Mouse (Mus musculus): Measurements from ENCODE around the gene Mybl2. TPM values are rescaled to one million over a fixed set of nuclear protein-coding genes. Genes with fewer than 3 reads are reported as not detected.

Mybl2 gene
- total RNA-seq, 1 experiment, result 281 TPM

DNA sequence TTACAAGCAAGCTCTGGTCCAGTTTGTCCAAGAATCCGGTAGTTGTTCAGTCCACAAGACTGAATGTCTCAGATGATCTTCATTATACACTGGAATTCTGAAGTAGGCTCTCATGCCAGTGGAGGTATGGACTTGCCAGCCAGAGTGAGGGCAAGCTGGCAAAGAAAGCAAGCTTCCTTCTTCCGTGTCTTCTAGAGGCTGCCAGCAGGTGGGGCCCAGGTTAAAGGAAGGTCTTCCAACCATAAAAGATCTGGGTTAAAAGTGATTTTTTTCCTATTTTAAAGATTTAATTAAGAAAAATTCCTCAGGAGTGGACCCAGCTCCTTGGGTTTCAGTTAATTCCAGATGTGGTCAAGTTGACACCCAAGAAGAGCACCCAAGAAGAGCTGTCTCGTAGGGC is 15.7 kb downstream of the Mybl2 start:
- no peak for TF ChIP-seq ZNF384 (IDR thresholded peaks at IDR 0.05; ENCODE audit: low read depth, low read length)
- no peak for TF ChIP-seq ZC3H11A (IDR thresholded peaks at IDR 0.05; ENCODE audit: borderline replicate concordance, low read depth, low read length)
- no peak for TF ChIP-seq HCFC1 (IDR thresholded peaks at IDR 0.05; ENCODE audit: borderline replicate concordance, insufficient read depth, low read length)
- no peak for TF ChIP-seq MAFK (IDR thresholded peaks at IDR 0.05; ENCODE audit: insufficient read depth, low read depth, low read length)
- TF ChIP-seq CHD2 (IDR thresholded peaks at IDR 0.05; ENCODE audit: low read depth, low read length), result no peak
- no peak overlapping the region for H3K4me3 ChIP-seq (ENCODE audit: insufficient read depth in 1 of 2, low read depth in 1 of 2, low read length in 2 of 2, poor library complexity in 1 of 2, severe bottlenecking in 1 of 2)
- H3K4me1 ChIP-seq (ENCODE audit: control insufficient read depth in 2 of 2, insufficient read depth in 2 of 2, low read length in 2 of 2, poor library complexity in 1 of 2), result peaks cover 4 to 32% of the 10 kb centered on the region in 2 experiments
- no peak overlapping the region; the same call in 1 of the 2 replicates for H3K27ac ChIP-seq (ENCODE audit: insufficient read depth, low read depth, low read length, poor library complexity, severe bottlenecking)
- in situ Hi-C loops (cut with MboI; ENCODE audit: low sequenced_read_pairs in 2 of 2, unreplicated experiment in 2 of 2), result no loop called here
- no peak for DNase-seq (ENCODE audit: low read depth, low spot score)
- no peaks in the 10 kb centered on the region for H3K9me3 ChIP-seq (ENCODE audit: control insufficient read depth, insufficient read depth, low read depth, low read length)
- peaks cover 87% of the 10 kb centered on the region for H3K36me3 ChIP-seq (ENCODE audit: control insufficient read depth, insufficient read depth, low read length, poor library complexity, severe bottlenecking)
- no peak overlapping the region for H3K9ac ChIP-seq (ENCODE audit: insufficient read depth, low read depth, low read length, poor library complexity, severe bottlenecking)

DNA sequence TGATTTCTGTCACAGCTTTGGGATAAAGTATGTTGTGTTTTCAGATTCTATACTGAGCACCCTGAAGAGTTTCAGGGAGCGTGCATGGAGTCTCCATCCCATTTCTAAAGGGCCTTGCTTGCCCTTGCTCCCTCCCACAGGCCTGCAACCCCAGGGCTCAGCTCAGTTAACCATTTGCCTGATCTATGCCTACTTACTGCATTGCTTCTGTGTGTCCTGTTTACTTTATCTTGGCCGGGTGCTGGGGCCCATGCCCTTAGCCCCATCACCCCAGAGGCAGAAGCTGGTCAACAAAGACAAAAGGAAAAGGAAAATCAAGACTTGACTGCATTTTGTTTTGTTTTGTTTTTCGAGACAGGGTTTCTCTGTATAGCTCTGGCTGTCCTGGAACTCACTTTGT is 17.1 kb downstream of the Mybl2 start:
- H3K9me3 ChIP-seq (ENCODE audit: control insufficient read depth, insufficient read depth, low read depth, low read length), result no peaks in the 10 kb centered on the region
- H3K27ac ChIP-seq (ENCODE audit: insufficient read depth, low read depth, low read length, poor library complexity, severe bottlenecking), result no peak overlapping the region; the same call in 1 of the 2 replicates
- TF ChIP-seq CHD2 (IDR thresholded peaks at IDR 0.05; ENCODE audit: low read depth, low read length) (no peak), ZNF384 (IDR thresholded peaks at IDR 0.05; ENCODE audit: low read depth, low read length) (no peak), HCFC1 (IDR thresholded peaks at IDR 0.05; ENCODE audit: borderline replicate concordance, insufficient read depth, low read length) (no peak), ZC3H11A (IDR thresholded peaks at IDR 0.05; ENCODE audit: borderline replicate concordance, low read depth, low read length) (no peak), MAFK (IDR thresholded peaks at IDR 0.05; ENCODE audit: insufficient read depth, low read depth, low read length) (no peak)
- H3K9ac ChIP-seq (ENCODE audit: insufficient read depth, low read depth, low read length, poor library complexity, severe bottlenecking), result no peak overlapping the region
- DNase-seq (ENCODE audit: low read depth, low spot score), result no peak
- in situ Hi-C loops (cut with MboI; ENCODE audit: low sequenced_read_pairs in 2 of 2, unreplicated experiment in 2 of 2), result no loop called here
- H3K36me3 ChIP-seq (ENCODE audit: control insufficient read depth, insufficient read depth, low read length, poor library complexity, severe bottlenecking), result peaks cover 89% of the 10 kb centered on the region
- H3K4me1 ChIP-seq (ENCODE audit: control insufficient read depth in 2 of 2, insufficient read depth in 2 of 2, low read length in 2 of 2, poor library complexity in 1 of 2), result peaks cover 4 to 30% of the 10 kb centered on the region in 2 experiments
- H3K4me3 ChIP-seq (ENCODE audit: insufficient read depth in 1 of 2, low read depth in 1 of 2, low read length in 2 of 2, poor library complexity in 1 of 2, severe bottlenecking in 1 of 2), result no peak overlapping the region

DNA sequence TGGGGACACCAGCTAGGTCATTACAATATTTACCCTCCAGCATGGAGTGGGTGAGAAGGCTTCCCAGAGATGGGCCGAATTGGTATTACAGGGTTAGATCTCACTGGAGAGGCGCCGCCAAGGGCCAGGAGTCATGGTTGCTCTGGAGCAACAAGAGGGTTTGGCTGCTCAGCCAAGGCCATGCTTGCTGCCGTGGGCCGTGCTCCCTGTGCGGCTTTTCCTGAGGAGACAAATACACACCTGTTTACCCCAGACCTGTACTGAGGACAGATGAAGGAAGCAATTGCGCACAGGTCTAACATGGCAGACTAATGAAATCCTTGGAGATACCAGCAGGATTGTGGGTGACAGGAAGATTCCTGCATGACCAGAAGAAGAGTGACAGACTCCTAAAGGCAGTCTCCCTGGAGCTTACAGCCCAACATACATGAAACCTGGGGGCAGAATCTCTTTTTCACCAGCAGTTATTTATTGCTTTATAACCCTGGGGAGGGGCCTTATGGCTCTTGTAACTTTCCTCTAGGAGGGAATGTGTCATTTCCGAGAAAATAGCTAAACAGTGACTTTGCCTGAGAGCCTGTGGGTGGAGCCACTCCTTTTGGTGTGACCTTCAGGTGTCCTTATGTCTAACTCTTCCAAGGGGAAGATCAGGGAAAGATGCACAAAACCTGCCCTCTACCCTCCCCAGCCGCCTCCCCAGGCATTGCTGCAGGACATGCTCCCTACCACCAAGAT is 18.7 kb downstream of the Mybl2 start:
- in situ Hi-C loops (cut with MboI; ENCODE audit: low sequenced_read_pairs in 2 of 2, unreplicated experiment in 2 of 2), result no loop called here
- TF ChIP-seq HCFC1 (IDR thresholded peaks at IDR 0.05; ENCODE audit: borderline replicate concordance, insufficient read depth, low read length) (no peak), ZC3H11A (IDR thresholded peaks at IDR 0.05; ENCODE audit: borderline replicate concordance, low read depth, low read length) (no peak), ZNF384 (IDR thresholded peaks at IDR 0.05; ENCODE audit: low read depth, low read length) (no peak), CHD2 (IDR thresholded peaks at IDR 0.05; ENCODE audit: low read depth, low read length) (no peak), MAFK (IDR thresholded peaks at IDR 0.05; ENCODE audit: insufficient read depth, low read depth, low read length) (no peak)

DNA sequence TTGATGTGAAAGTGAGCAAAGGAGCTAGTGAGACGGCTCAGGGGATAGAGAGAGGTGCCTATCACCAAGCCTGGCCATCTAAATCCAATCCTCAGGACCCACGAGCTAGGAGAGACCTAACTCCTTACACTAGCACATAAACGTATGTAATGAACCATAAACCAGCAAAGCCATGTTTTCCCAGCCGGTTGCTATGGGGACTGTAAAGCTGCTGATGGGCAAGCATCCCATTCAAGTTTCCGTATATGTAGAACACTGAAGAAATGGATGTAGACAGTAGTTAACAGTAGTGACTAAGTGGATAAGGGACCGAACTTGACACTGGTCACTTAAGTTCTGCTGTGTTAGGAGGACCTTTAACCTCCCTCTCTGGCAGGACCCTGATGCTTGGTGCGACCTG is 19.5 kb downstream of the Mybl2 start:
- no peak for DNase-seq (ENCODE audit: low read depth, low spot score)
- peaks cover 2 to 31% of the 10 kb centered on the region in 2 experiments for H3K4me1 ChIP-seq (ENCODE audit: control insufficient read depth in 2 of 2, insufficient read depth in 2 of 2, low read length in 2 of 2, poor library complexity in 1 of 2)
- in situ Hi-C loops (cut with MboI; ENCODE audit: low sequenced_read_pairs in 2 of 2, unreplicated experiment in 2 of 2), result no loop called here
- peak overlapping the region; percentile 87 for H3K27ac ChIP-seq (ENCODE audit: insufficient read depth, low read depth, low read length, poor library complexity, severe bottlenecking)
- no peak overlapping the region for H3K9ac ChIP-seq (ENCODE audit: insufficient read depth, low read depth, low read length, poor library complexity, severe bottlenecking)
- H3K36me3 ChIP-seq (ENCODE audit: control insufficient read depth, insufficient read depth, low read length, poor library complexity, severe bottlenecking), result peaks cover 91% of the 10 kb centered on the region
- H3K4me3 ChIP-seq (ENCODE audit: insufficient read depth in 1 of 2, low read depth in 1 of 2, low read length in 2 of 2, poor library complexity in 1 of 2, severe bottlenecking in 1 of 2), result no peak overlapping the region
- H3K9me3 ChIP-seq (ENCODE audit: control insufficient read depth, insufficient read depth, low read depth, low read length), result no peaks in the 10 kb centered on the region
- TF ChIP-seq HCFC1 (IDR thresholded peaks at IDR 0.05; ENCODE audit: borderline replicate concordance, insufficient read depth, low read length) (no peak), ZNF384 (IDR thresholded peaks at IDR 0.05; ENCODE audit: low read depth, low read length) (no peak), MAFK (IDR thresholded peaks at IDR 0.05; ENCODE audit: insufficient read depth, low read depth, low read length) (no peak), ZC3H11A (IDR thresholded peaks at IDR 0.05; ENCODE audit: borderline replicate concordance, low read depth, low read length) (no peak), CHD2 (IDR thresholded peaks at IDR 0.05; ENCODE audit: low read depth, low read length) (no peak)

More for the DNA sequence above, 18.7 kb downstream of the Mybl2 start:
- Histone ChIP-seq H3K27ac (ENCODE audit: insufficient read depth, low read depth, low read length, poor library complexity, severe bottlenecking) (peak overlapping the region; percentile 68), H3K4me1 (ENCODE audit: control insufficient read depth in 2 of 2, insufficient read depth in 2 of 2, low read length in 2 of 2, poor library complexity in 1 of 2) (peaks cover 4 to 36% of the 10 kb centered on the region in 2 experiments), H3K36me3 (ENCODE audit: control insufficient read depth, insufficient read depth, low read length, poor library complexity, severe bottlenecking) (peaks cover 92% of the 10 kb centered on the region), H3K4me3 (ENCODE audit: insufficient read depth in 1 of 2, low read depth in 1 of 2, low read length in 2 of 2, poor library complexity in 1 of 2, severe bottlenecking in 1 of 2) (no peak overlapping the region), H3K9ac (ENCODE audit: insufficient read depth, low read depth, low read length, poor library complexity, severe bottlenecking) (no peak overlapping the region), H3K9me3 (ENCODE audit: control insufficient read depth, insufficient read depth, low read depth, low read length) (no peaks in the 10 kb centered on the region)
- DNase-seq (ENCODE audit: low read depth, low spot score), result no peak

All from ES-E14 (cell line).